Mouse (Mus musculus): ENCODE measurements around the gene P2rx5. TPM values are rescaled to one million over a fixed set of nuclear protein-coding genes. Genes with fewer than 3 reads are reported as not detected.

Gene P2rx5
- total RNA-seq, 2 experiments from 2014 or later = 0.24 to 0.76 TPM

DNA sequence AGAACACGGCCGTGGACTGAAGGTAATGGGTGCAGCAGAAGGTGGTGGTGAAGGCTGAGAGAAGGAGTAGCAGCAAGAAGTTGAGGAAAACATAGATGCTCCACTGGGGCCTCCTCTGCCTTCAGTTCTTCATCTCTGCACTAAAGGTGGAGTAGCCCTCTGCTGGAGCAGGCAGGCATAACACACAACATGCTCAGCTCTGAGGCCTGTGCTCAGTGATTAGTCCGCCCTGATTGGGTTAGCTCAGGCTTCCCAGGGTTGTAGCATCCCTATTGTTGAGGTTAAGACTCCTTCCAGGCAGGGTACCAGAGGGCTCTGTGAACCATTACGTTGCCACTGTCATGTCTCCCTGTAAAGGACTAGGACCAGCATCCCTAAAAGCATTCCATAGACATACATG, 9.0 kb downstream of the P2rx5 start:
- DNase-seq (ENCODE audit: low spot score in 2 of 2) = peak; percentile 63 to 69
- intact Hi-C loops (cut with DNase I) = no loop called here

DNA sequence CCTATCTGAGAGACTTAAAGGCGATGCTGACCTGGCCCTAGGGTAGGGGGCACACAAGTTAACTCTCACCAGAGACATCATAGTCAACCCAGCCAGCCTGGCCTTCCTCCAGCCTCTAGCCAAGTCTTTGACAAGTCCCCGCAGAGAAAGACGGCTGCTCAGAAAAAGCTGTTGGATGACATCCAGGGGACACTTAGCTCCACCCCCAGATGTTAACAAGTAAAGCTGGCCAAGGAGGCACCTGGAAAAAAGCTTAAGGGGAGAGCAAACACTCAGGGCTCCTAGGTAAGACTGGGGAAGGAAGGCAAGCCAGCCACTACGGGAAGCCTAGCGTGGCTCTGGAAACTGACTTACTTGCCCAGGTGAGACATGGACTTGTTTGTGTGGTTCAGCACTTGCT, 12.0 kb downstream of the P2rx5 start:
- no peak for DNase-seq (ENCODE audit: low spot score in 2 of 2)
- intact Hi-C loops (cut with DNase I) = no loop called here

DNA sequence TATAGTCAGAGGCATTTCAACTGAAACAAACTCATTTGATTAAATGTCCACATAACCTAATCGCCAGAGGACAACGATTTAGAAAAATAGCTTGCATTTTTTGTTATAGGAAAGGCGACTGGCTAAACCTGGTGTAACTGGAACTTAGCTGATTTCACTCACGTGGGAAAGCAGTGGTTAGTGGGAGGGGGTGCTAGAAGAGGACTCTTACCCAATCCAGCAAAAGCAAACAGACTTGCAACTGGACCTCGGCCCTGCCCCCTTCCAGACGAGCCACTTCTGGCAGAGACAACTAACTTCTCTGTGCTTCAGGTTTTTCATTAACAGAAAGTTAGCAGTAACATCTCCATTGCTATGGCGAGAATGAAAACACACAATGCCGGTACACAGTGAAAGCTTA, 15.4 kb downstream of the P2rx5 start:
- intact Hi-C loops (cut with DNase I) = no loop called here

DNA sequence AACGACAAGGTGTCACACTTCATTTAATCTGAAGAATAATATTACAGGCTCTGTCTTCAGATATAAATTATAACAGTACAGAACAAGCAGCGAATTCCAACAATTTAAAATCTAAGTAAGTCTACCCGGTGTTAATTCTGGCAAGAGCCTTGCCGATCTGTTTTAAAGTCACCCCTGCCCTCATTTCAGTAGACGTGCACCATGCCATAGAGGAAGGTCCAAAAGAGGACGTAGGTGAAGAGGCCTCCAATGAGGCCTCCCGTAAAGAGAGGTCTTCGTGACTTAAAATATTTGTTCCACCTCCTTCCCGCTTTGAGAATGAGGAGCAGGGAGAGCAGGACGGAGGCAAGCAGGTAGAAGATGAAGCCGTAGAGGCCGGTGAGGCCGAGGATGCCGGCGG, 16.0 kb downstream of the P2rx5 start:
- intact Hi-C loops (cut with DNase I) = no loop called here
- DNase-seq (ENCODE audit: low spot score in 2 of 2) = no peak

More for the DNA sequence above, 15.4 kb downstream of the P2rx5 start:
- no peak for DNase-seq (ENCODE audit: low spot score in 2 of 2)

DNA sequence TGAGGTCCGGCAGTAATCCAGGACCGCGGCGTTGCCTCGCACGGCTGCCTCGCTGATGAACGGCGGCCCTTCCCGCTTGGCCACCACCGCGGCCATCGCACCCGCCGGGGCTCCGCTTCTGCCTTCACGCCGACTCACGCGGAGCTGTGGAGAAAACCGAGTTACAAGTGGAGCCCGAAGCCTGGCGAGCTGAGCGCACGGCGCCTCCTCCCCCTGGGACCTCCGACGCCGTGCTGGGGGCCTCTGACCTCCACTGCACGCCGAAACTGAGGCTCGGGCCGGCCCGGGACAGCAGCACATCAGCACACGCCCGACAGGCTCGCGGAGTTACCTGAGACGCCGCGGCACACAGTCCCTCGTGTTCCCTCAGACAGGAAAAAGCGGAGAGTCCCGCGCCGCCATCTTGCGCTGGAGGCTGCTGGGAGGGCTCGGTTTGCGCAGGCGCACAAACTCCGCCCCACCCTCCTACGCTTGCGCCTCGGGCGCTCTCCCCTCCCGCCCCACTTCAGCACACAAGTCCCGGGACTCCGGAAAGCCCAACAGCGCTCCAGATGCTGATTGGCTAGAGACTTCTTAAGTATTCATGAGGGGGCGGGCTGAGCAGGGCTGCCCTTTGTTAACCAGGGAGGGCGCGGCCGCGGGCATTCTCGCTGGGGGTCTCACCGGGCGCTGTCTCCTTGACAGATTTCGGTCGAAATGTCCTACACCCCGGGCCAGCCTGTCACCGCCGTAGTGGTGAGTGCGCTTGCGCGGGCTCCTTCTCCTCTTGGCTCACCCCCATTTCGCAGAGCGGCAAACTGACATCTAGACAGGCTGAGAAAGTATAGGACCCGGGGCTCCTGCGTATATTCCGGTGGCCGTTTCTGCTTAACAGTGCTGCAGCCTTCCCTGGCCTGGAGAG, 16.6 kb downstream of the P2rx5 start, which contains the start of the genes Emc6 and Tax1bp3:
Emc6 (minus strand) TSS at position 430 of the 901 bp plus-strand sequence.
Tax1bp3 (plus strand) TSS at position 476 of the 901 bp plus-strand sequence.
- peak; percentile 96 to 97 for DNase-seq (ENCODE audit: low spot score in 2 of 2)

DNA sequence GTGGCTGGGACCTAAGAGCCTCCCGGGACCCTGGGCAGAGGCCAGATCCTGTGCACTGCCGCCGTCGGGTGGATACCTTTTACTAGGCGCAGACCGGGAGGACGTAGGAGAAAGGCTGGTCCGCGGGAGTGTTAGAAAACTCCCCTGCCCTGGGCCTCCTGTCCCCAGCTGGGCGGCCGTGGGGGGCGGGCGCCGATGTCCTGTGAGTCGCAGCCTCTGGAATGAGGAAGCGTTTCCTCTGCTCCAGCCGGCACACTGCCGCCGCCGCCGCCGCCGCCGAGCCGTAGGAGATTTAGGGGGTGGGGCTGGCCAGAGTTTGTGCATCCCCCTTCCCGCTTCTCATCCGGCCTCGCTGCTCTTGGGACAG, 17.3 kb downstream of the P2rx5 start:
- intact Hi-C loops (cut with DNase I) = no loop called here
- peak; percentile 19 to 21 for DNase-seq (ENCODE audit: low spot score in 2 of 2)

More for the DNA sequence above, 16.6 kb downstream of the P2rx5 start, which contains the start of the genes Emc6 and Tax1bp3:
- intact Hi-C loops (cut with DNase I) = no loop called here

DNA sequence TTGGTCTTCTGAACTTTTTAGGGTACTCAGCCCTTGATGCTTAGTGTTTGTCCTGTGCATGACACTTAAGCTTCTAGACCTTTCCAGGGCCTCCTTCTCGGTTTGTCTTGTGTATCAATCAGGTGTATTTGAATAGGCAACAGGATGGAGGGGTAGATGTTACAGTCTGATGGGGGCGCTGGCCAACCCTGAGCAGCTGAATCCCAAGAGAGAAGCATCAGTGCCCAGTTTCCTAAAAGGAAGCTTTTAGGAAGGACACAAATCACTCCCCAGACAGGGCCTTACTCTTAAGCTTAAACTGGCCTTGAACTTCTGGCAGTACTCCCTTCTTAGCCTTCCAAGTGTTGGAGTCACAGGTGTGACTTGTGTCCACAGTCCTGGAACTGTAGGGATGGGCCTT, 17.7 kb downstream of the P2rx5 start:
- intact Hi-C loops (cut with DNase I) = no loop called here
- DNase-seq (ENCODE audit: low spot score in 2 of 2) = no peak

DNA sequence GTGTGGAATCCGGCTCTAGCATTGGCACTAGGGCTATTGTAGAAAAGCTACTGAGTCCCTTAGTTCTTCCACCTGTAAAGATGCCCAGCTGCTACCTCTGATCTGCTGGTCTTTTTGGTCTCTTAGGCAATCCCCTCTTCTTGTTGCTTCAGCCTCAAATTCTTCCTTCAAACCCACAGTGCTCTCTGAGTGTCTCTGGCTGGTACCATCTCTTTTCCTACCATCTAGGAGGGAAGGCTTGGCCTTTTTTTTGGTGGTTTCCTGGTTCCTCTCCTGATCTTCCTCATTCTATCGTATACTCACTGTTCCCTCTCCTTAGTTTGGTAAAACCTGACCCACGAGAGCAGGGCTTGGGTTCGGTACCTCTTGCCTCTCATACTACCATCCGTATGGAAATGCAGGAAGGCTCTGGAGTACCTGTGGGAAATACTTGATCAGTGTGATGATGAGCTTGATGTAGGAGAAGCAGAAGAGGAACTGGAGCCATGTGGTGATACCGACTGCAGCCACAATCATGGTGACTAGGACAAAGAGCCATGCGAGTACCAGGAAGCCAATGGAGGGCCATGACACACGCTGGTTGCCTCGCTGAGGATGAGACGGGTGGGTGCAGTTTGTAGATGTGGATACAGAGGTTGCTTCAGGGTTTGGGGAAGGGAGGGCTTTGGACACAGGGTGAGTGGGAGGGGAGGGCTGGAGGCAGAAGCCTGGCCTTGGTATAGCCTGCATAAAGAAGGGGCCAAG, 25.8 kb downstream of the P2rx5 start:
- intact Hi-C loops (cut with DNase I) = no loop called here
- DNase-seq (ENCODE audit: low spot score in 2 of 2) = no peak

DNA sequence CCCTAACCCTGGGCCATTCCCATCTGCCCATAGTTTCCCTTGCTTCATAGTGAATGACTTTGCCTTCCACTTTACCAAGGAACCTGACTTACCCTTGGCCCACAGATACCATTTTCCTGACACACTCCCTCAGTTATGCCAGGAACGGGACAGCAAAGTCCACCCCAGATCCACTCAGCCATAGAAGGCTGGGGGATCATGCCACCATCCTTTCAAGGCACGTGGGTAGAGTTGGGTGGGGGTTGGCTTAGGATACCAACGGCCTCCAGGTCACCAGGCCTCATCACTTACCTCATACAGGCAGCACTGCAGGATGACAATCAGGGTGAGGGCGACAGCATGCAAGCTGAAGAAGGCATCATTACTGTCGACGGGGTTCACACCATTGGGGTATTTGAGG, 27.0 kb downstream of the P2rx5 start:
- intact Hi-C loops (cut with DNase I) = no loop called here
- DNase-seq (ENCODE audit: low spot score in 2 of 2) = no peak

DNA sequence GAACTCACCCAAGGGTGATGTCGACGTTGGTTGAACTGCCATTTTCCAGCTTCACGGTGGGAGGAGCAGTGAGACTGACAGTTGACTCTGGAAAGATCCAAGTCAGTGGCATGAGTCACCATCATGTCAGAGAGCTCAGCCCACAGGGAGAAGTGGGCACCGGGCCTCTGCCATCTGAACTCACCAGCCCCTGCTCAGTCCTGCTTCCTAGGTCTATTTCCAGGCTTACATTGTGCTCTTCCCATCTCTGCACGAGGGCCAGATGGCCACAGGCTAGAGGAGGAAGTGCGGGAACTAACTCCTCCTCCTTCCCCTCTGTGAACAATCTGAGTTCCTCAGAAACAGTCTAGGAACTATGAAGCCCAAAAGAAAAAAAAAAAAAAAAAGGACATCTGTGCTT, 32.8 kb downstream of the P2rx5 start:
- intact Hi-C loops (cut with DNase I) = no loop called here
- peak in 1 of 2 experiments; percentile 27 for DNase-seq (ENCODE audit: low spot score in 2 of 2)

DNA sequence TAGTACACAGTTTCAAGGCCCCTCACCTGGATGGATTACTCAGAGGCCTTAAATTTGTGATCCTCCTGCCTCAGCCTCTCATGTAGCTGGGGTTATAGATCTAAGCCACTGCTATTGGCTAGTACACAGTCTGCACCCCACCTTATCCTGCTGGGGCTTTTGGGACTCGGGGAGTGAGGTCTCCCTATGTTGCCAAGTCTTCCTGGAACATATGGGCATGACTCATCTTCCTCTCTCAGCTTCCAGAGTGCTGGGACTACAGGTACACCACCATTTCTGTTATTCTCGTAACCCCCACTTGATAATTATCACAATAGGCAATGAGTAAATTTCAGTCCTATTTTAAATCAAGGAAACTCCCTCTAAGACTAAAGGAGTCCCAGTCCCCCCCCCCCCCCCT, 34.2 kb downstream of the P2rx5 start:
- DNase-seq (ENCODE audit: low spot score in 2 of 2) = no peak
- intact Hi-C loops (cut with DNase I) = no loop called here

DNA sequence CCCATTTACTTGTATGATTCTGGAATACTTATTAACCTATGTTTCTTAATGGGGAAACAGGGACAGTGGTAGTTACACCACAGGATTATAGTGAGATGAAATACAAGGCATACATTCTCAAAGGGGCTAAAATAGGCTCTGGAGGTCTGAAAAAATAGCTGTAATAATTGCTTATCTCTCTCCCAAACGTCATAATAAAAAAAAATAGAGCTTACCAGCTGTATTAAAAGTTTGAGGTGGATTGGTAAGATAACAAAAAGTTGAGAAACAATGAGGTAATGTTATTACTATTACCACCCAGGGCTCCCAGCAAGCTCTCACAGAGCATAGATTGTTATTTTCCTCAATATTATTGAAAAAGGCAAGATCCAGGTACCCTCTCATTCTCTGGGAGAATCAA, 38.0 kb downstream of the P2rx5 start:
- intact Hi-C loops (cut with DNase I) = no loop called here
- no peak for DNase-seq (ENCODE audit: low spot score in 2 of 2)

DNA sequence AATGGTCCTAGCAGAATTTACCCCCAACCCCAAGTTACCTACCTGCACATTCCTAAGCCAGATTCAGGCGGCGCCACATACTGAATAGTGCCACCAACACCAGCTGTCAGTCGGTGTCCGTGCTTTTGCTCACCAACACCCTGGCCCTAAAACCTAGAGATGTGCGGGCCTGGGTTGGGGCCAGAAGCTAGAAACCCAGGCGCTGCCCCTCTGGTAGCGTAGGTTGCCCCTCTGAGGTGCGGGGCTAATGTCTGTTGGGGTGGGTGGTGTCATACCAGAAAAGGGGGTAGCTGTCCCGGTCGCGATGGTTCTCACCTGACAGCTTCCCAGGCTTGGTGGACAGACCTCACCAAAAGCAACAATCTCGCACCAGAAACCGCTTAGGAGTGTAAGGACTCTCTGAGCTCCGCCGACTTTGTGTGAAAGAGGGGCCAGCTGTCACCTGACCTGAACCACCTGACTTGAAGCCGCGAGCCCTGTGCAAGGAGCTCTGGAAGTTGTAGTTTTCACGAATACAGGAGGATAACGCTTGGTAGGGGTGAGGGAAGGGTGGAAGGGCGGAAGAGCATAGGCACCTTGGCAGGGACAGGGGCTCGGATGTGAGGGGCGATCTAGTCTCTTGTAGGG, 38.5 kb downstream of the P2rx5 start, which contains the start of gene Ctns:
Ctns (minus strand) TSS at position 440 of the 627 bp plus-strand sequence.
- intact Hi-C loops (cut with DNase I) = no loop called here

DNA sequence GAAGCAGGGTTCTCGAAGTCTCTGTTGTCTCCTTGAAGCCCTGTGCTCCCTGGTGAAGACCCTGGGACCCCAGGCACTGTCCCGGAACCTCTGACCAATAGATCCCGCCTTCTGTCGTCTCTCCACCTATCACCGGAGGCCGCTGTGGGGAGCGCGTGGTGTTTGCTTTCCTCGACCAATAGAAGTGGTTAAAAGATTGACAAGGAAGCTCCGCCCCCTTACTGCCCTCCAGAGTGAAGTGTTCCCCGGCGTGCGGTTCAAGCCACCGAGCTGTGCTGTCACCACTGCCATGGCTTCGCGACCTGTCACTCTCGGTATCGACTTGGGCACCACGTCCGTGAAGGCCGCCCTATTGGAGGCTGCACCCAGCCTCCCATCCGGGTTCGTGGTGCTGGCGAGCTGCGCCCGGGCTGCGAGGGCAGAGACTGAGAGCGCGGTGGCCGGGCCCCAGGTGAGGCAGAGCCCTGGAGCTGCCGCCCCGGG, 39.0 kb downstream of the P2rx5 start, which contains the start of gene Shpk:
Shpk (plus strand) TSS at position 231 of the 483 bp plus-strand sequence.
- intact Hi-C loops (cut with DNase I) = no loop called here
- peak; percentile 95 to 97 for DNase-seq (ENCODE audit: low spot score in 2 of 2)

More for the DNA sequence above, 38.5 kb downstream of the P2rx5 start, which contains the start of gene Ctns:
- DNase-seq (ENCODE audit: low spot score in 2 of 2) = peak; percentile 86 to 92

DNA sequence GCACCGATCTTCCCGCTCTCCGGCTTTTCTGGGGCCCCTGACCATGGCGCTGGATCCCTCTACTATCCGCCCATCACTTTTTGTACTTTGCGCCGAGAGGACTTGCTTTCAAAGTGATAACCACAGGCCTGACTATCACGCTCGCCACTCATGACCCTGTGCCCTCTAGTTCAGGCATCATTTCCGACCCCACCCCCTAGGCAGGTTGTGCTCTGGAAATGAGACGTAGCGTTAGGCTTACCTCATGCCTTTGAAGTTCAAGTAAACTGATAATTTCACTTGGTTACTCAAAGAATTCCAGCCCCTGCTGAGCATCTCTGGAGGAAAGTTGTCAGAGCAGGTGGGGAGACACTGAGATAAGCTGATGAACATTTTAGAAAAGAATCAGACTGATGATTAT, 39.7 kb downstream of the P2rx5 start:
- DNase-seq (ENCODE audit: low spot score in 2 of 2) = no peak
- intact Hi-C loops (cut with DNase I) = no loop called here

DNA sequence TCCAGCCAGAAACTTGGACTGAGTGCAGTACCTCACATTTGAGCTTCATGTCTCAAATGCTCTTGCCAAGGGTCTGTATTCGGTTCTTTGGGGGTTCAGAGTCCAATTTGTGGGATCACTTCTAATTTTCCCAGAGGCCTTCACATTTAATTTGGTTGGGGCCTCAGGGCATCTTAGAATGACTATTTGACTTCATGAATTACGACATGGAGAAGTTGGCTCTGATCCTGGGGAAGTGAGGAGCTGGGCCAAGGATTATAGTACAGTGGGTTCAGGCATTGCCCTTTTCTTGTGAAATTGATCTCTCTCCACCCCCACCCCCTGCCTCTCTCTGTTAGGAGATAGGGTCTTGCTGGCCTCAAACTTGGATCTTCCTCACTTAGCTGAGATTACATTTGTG, 40.8 kb downstream of the P2rx5 start:
- intact Hi-C loops (cut with DNase I) = no loop called here
- DNase-seq (ENCODE audit: low spot score in 2 of 2) = no peak

DNA sequence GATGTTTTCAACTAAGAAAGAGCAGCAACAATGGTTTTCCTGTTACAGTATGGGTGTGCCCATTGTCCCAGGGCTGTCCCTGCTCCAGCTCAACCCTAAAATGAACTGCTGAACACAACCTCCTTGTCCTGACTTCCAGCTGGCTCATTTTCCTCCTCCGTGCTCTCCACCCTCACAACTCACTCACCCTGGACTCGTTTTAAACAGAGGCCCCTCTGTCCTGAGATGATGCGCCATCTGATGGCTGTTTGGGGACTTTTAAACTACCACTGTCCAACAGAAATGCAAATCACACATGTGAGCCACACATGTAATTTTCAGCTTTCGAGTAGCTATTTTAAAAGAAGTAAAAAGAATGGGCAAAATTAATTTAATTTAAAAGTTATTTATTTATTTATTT, 41.4 kb downstream of the P2rx5 start:
- intact Hi-C loops (cut with DNase I) = no loop called here

DNA sequence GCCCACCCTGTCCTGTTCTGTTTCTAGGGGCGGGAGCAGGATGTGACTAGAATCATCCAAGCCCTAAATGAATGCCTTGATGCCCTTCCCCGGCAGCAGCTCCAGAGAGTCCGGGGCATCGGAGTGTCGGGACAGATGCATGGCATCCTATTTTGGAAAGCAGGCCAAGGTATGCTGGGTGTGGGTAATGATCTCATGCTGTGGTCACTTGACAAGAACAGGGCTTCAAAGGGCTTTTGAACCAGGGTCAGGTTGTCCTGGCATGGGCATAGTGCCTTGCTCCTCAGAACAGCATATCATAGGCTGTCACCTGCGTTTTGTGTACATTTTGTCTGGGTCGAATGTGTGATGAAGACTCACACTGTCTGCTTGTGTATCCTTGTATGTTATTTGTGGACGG, 43.7 kb downstream of the P2rx5 start:
- intact Hi-C loops (cut with DNase I) = no loop called here
- no peak for DNase-seq (ENCODE audit: low spot score in 2 of 2)

More for the DNA sequence above, 41.4 kb downstream of the P2rx5 start:
- no peak for DNase-seq (ENCODE audit: low spot score in 2 of 2)

DNA sequence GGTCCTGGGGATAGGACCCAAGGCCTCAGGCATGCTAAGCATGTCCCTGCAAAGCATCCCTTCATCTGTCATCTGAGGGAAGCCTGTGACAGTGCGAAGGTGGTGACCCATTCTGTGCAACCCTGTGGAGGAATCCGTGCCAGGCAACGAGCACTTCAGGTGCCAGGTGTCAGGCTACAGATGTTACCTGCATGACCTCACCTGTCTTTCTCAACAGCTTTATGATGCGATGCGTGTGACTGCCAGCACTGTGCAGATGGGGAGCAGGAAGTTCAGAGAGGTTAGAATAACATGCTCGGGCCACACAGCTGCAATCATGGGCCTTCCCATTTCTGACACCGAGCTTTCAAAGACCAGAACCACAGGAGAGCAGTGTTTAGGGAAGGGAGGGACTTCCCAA, 45.0 kb downstream of the P2rx5 start:
- no peak for DNase-seq (ENCODE audit: low spot score in 2 of 2)
- intact Hi-C loops (cut with DNase I) = no loop called here

DNA sequence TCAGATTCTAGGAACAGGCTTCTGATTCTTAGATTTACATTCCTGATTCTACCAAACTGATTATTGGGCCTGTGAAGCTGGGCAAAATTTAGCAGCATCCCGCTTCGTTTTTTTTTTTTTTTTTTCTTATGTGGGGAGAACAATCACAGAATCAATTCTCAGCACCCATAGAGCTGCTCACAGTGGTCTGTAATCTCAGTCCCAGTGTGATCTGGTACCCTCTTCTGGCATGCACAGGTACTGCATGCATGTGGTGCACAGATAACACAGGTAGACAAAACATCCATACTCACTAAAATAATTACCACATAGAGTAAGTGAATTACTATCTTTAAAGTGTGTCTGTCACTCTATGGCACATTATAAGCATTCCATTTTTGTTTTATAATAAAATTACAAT, 47.4 kb downstream of the P2rx5 start:
- DNase-seq (ENCODE audit: low spot score in 2 of 2) = no peak
- intact Hi-C loops (cut with DNase I) = no loop called here

All from left cerebral cortex, postnatal 14 days (tissue).